Mouse (Mus musculus) layer of hippocampus, adult 18-20 months (tissue): ENCODE results near the gene Mixl1. TPM values are rescaled to one million over a fixed set of nuclear protein-coding genes. Genes with fewer than 3 reads are reported as not detected.

ENCODE experiments used
- DNase-seq, 2 experiments: peaks; one replicate each; pipeline ENCODE4 v3.0.0; 2022; ENCODE audit warnings: low spot score in 2 of 2
- long read RNA-seq: library from polyadenylated mRNA; stranded (forward); transcript quantifications from one replicate; pipeline ENCODE4 v2.0.0, GENCODE M21; 2021
- total RNA-seq, 2 experiments: library from RNA; stranded (reverse); gene quantifications; 2 replicates each; pipeline ENCODE4 v1.2.3; 2021

Gene Mixl1
- total RNA-seq = not detected
- long read RNA-seq = 0 reads

- DNase-seq = no peak
Observed at GRCm38 (mm10) chr1:180696626-180697352, at the start of gene Mixl1. Gene Mixl1 (minus strand): TSS chr1:180697034.

GRCm38 (mm10) chr1:180729231-180729630, 32.4 kb upstream of the Mixl1 start:
- no peak for DNase-seq

- no peak for DNase-seq
Observed at GRCm38 (mm10) chr1:180726183-180726582, 29.3 kb upstream of the Mixl1 start.

GRCm38 (mm10) chr1:180725704-180726179, 28.9 kb upstream of the Mixl1 start, which contains the start of gene Acbd3:
Gene Acbd3 (plus strand): TSS chr1:180726043.
- DNase-seq = peak; percentile 87 to 92

GRCm38 (mm10) chr1:180723701-180724238, 26.9 kb upstream of the Mixl1 start:
- no peak for DNase-seq

GRCm38 (mm10) chr1:180722608-180723007, 25.8 kb upstream of the Mixl1 start:
- no peak for DNase-seq

GRCm38 (mm10) chr1:180719951-180720689, 23.3 kb upstream of the Mixl1 start:
- peak; percentile 54 to 85 for DNase-seq

GRCm38 (mm10) chr1:180719483-180719882, 22.6 kb upstream of the Mixl1 start:
- no peak for DNase-seq

- DNase-seq = no peak
Observed at GRCm38 (mm10) chr1:180718756-180719155, 21.9 kb upstream of the Mixl1 start.

GRCm38 (mm10) chr1:180708935-180709776, 12.3 kb upstream of the Mixl1 start:
- DNase-seq = no peak

GRCm38 (mm10) chr1:180707813-180708212, 11.0 kb upstream of the Mixl1 start:
- DNase-seq = no peak

GRCm38 (mm10) chr1:180707368-180707767, 10.5 kb upstream of the Mixl1 start:
- no peak for DNase-seq

- DNase-seq = no peak
Observed at GRCm38 (mm10) chr1:180703400-180703799, 6.6 kb upstream of the Mixl1 start.

GRCm38 (mm10) chr1:180698063-180698462, 1.2 kb upstream of the Mixl1 start:
- no peak for DNase-seq

- no peak for DNase-seq
Observed at GRCm38 (mm10) chr1:180691284-180691683, 5.5 kb downstream of the Mixl1 start.

Other genes starting within 250 kb of the Mixl1 start
- 100 to 1,000 TPM; 335 to 351 TPM for gene Stum, start 213.5 kb downstream of the Mixl1 start, total RNA-seq
- 100 to 1,000 TPM; 123 to 129 TPM for gene Parp1, start 128.1 kb downstream of the Mixl1 start, total RNA-seq
- gene Lin9, start 55.9 kb downstream of the Mixl1 start, total RNA-seq = 1 to 10 TPM; 3.6 to 4.3 TPM
- 10 to 100 TPM; 34.3 to 34.8 TPM for gene Acbd3, start 29.0 kb upstream of the Mixl1 start, total RNA-seq
- 100 to 1,000 TPM; 316 to 322 TPM for gene H3f3a, start 116.9 kb upstream of the Mixl1 start, total RNA-seq
- 10 to 100 TPM; 23.1 to 23.8 TPM for gene Sde2, start 154.1 kb upstream of the Mixl1 start, total RNA-seq
- gene Lefty2, start 196.1 kb upstream of the Mixl1 start, total RNA-seq = 1 to 10 TPM; 1.3 to 2.3 TPM
- gene Pycr2, start 207.3 kb upstream of the Mixl1 start, total RNA-seq = 10 to 100 TPM; 44.0 to 44.1 TPM
- gene Lefty1, start 238.0 kb upstream of the Mixl1 start, total RNA-seq = 10 to 100 TPM in 1 of 2 experiments, 1 to 10 TPM in 1; 8.5 to 15.2 TPM
- gene Tmem63a, start 245.3 kb upstream of the Mixl1 start, total RNA-seq = 10 to 100 TPM; 27.0 to 28.3 TPM